20 mouse cellular contexts compared by ENCODE assay signal in genomic region chr16:31113596-31113995, GRCm38 (mm10). TPM values are rescaled to one million over a fixed set of nuclear protein-coding genes. Genes with fewer than 3 reads are reported as not detected.
DNase-seq lines count a peak whose midpoint lies in the region.
"Had no signal": no experiment of that assay in that cellular context is flagged by ENCODE, and none has a peak within 500 bp of the region (broad histone marks: within the 10 kb centered on the region; RNA-seq: fewer than 3 reads in every experiment).

No protein-coding gene starts in this region.

- intact Hi-C loops in heart, postnatal 36 days (cut with DNase I), result no loop called here
- intact Hi-C loops in left cerebral cortex, postnatal 25 days (cut with DNase I), result no loop called here

- peak; percentile 15 for DNase-seq in heart, adult 11 months
- DNase-seq in heart, postnatal 36 days, result no peak
- DNase-seq in 3T3-L1 (ENCODE audit: low read depth, low spot score), result peak; percentile 65
- peak; percentile 62 for DNase-seq in 416B (ENCODE audit: low read depth)
- peak; percentile 32 for DNase-seq in NIH3T3 (ENCODE audit: low read depth)
- DNase-seq in urinary bladder, postnatal 14 days (ENCODE audit: low spot score), result no peak
- no peak for DNase-seq in left cerebral cortex, postnatal 25 days (ENCODE audit: low spot score in 2 of 2)
- no peak for DNase-seq in cerebellum, postnatal 10 days
- DNase-seq: adrenal gland, adult 2 months; adrenal gland, adult 8-10 months; adrenal gland, postnatal 10 days; adrenal gland, postnatal 14 days; adrenal gland, postnatal 25 days; adrenal gland, postnatal 36 days; B cell, adult 2 months; cerebellum, adult 11 months; cerebellum, adult 11-12 months; cerebellum, adult 18-20 months; cerebellum, adult 2 months; cerebellum, adult 8-10 months had no signal

RNA-seq across cellular contexts. Expression of gene Xxylt1, which starts 32.4 kb away (rescaled TPM):
- 10 to 100 TPM; 11.6 to 12.5 TPM for total RNA-seq in heart, postnatal 36 days (2021)
- 10 to 100 TPM; 19.0 to 20.9 TPM for total RNA-seq in left cerebral cortex, postnatal 25 days (2021)

Comparison
In these comparisons a context has a peak if more than half of its experiments do, and no peak if none do; other contexts are left out.
1. DNase-seq: peak in heart, adult 11 months (single experiment), 3T3-L1 (single experiment), 416B (single experiment) and NIH3T3 (single experiment); none in heart, postnatal 36 days (0 of 2), urinary bladder, postnatal 14 days (single experiment), left cerebral cortex, postnatal 25 days (0 of 2) and cerebellum, postnatal 10 days (0 of 2).